Mouse (Mus musculus) midbrain, embryonic 11.5 days (tissue): ENCODE measurements around the gene Gnaq. TPM values are rescaled to one million over a fixed set of nuclear protein-coding genes. Genes with fewer than 3 reads are reported as not detected.
"Not testable (repeated sequence)": the region's sequence is repeated elsewhere in the genome, so short reads cannot be mapped to it uniquely, and the experiment has no call there.

Experiments
- ATAC-seq: fragments of 200-750 bp; cut with Nextera tagmentation; 2 replicates; pipeline ENCODE4 v1.8.0; 2017; ENCODE audit warnings: moderate TSS enrichment, moderate library complexity; ENCODE audit not compliant: low FRiP score
- DNase-seq: peaks from one replicate; pipeline ENCODE4 v3.0.0; 2015; ENCODE audit warnings: low spot score; ENCODE audit errors: missing footprints
- H3K27ac ChIP-seq: fragments of 300-500 bp; sonication (generic); 2 replicates; pipeline ENCODE4 v1.5.1; 2014; ENCODE audit warnings: low read depth, low read length
- H3K27me3 ChIP-seq: fragments of 300-500 bp; sonication (generic); 2 replicates; pipeline ENCODE4 v1.6.1; 2014; ENCODE audit warnings: mild to moderate bottlenecking, low read length, moderate library complexity, mixed read lengths; ENCODE audit not compliant: control insufficient read depth, insufficient read depth
- H3K36me3 ChIP-seq: fragments of 300-500 bp; sonication (generic); 2 replicates; pipeline ENCODE4 v1.6.1; 2014; ENCODE audit warnings: mild to moderate bottlenecking, low read length, moderate library complexity, mixed read lengths; ENCODE audit not compliant: control insufficient read depth, insufficient read depth
- H3K4me1 ChIP-seq: fragments of 300-500 bp; sonication (generic); 2 replicates; pipeline ENCODE4 v1.6.1; 2014; ENCODE audit warnings: low read length; ENCODE audit not compliant: control insufficient read depth, insufficient read depth
- H3K4me2 ChIP-seq: fragments of 300-500 bp; sonication (generic); 2 replicates; pipeline ENCODE4 v1.6.1; 2014; ENCODE audit warnings: mild to moderate bottlenecking, moderate library complexity
- H3K4me3 ChIP-seq: fragments of 300-500 bp; sonication (generic); 2 replicates; pipeline ENCODE4 v1.5.1; 2014; ENCODE audit warnings: low read depth, low read length
- H3K9ac ChIP-seq: fragments of 300-500 bp; sonication (generic); 2 replicates; pipeline ENCODE4 v1.6.1; 2014; ENCODE audit warnings: low read length
- H3K9me3 ChIP-seq: fragments of 300-500 bp; sonication (generic); 2 replicates; pipeline ENCODE4 v1.6.1; 2016; ENCODE audit warnings: low read length; ENCODE audit not compliant: control insufficient read depth
- WGBS: fragments of 180-500 bp; shearing (Covaris S2); extraction: QIAGEN DNeasy Blood & Tissue Kit; methylation state at CpG from one replicate; pipeline ENCODE4 v1.1.7; 2014; 5-methylcytosine and 5-hydroxymethylcytosine counted together
- polyA plus RNA-seq: library from polyadenylated mRNA; unstranded; fragments of >200 nt; fragmentation: Nextera tagmentation; extraction: Ambion mirVana; gene quantifications from 2 replicates; pipeline ENCODE4 v1.2.1, GENCODE M21; 2014

Gnaq gene
- polyA plus RNA-seq, result 22.6 and 24.0 TPM in 2 replicates

- Histone ChIP-seq H3K4me3 (peak within 1 kb of the TSS; percentile 94), H3K9me3 (no peaks in the 10 kb centered on the region), H3K27me3 (no peaks in the 10 kb centered on the region), H3K27ac (peak within 1 kb of the TSS; percentile 98), H3K9ac (peak within 1 kb of the TSS; percentile 99), H3K4me1 (peaks cover 16% of the 10 kb centered on the region), H3K4me2 (peak within 1 kb of the TSS; percentile 70), H3K36me3 (no peaks in the 10 kb centered on the region)
- no peak for ATAC-seq
- no peak for DNase-seq
- 2% methylated on average over 8 of the region's 14 CpGs for WGBS
Observed at GRCm38 (mm10) chr19:16132791-16132864, at the start of gene Gnaq. Gene Gnaq, plus strand, starts transcription at chr19:16132831.

GRCm38 (mm10) chr19:16083981-16084630 is 48.5 kb upstream of the Gnaq start:
- not testable (repeated sequence) for DNase-seq, H3K27ac ChIP-seq, H3K27me3 ChIP-seq, H3K4me2 ChIP-seq, ATAC-seq, H3K9me3 ChIP-seq, H3K36me3 ChIP-seq, H3K4me1 ChIP-seq, H3K4me3 ChIP-seq, H3K9ac ChIP-seq
- 92% methylated on average over 20 of the region's 21 CpGs for WGBS

- DNase-seq, result no peak
- Histone ChIP-seq H3K4me1 (no peaks in the 10 kb centered on the region), H3K9me3 (no peaks in the 10 kb centered on the region), H3K27me3 (no peaks in the 10 kb centered on the region), H3K36me3 (no peaks in the 10 kb centered on the region), H3K27ac (no peak overlapping the region), H3K9ac (no peak overlapping the region), H3K4me3 (no peak overlapping the region), H3K4me2 (no peak overlapping the region)
- ATAC-seq, result no peak
- 73% methylated on average over 4 of the region's 4 CpGs for whole genome bisulfite sequencing
Observed at GRCm38 (mm10) chr19:16085248-16085647, 47.4 kb upstream of the Gnaq start.

GRCm38 (mm10) chr19:16086154-16086553 is 46.5 kb upstream of the Gnaq start:
- no peaks in the 10 kb centered on the region for H3K36me3 ChIP-seq
- no peak overlapping the region for H3K9ac ChIP-seq
- no peak overlapping the region for H3K4me3 ChIP-seq
- H3K9me3 ChIP-seq, result no peaks in the 10 kb centered on the region
- no peak overlapping the region for H3K4me2 ChIP-seq
- no peak overlapping the region for H3K27ac ChIP-seq
- no peak for ATAC-seq
- DNase-seq, result no peak
- no peaks in the 10 kb centered on the region for H3K4me1 ChIP-seq
- H3K27me3 ChIP-seq, result no peaks in the 10 kb centered on the region

- DNase-seq (no peak), ATAC-seq (no peak)
- H3K4me2 ChIP-seq, result no peak overlapping the region
- H3K4me1 ChIP-seq, result no peaks in the 10 kb centered on the region
- H3K36me3 ChIP-seq, result no peaks in the 10 kb centered on the region
- no peak overlapping the region for H3K27ac ChIP-seq
- H3K4me3 ChIP-seq, result no peak overlapping the region
- no peaks in the 10 kb centered on the region for H3K9me3 ChIP-seq
- H3K9ac ChIP-seq, result no peak overlapping the region
- no peaks in the 10 kb centered on the region for H3K27me3 ChIP-seq
Observed at GRCm38 (mm10) chr19:16086581-16086980, 46.0 kb upstream of the Gnaq start.

- DNase-seq (no peak), ATAC-seq (no peak)
- H3K4me3 ChIP-seq, result no peak overlapping the region
- no peaks in the 10 kb centered on the region for H3K27me3 ChIP-seq
- H3K4me1 ChIP-seq, result no peaks in the 10 kb centered on the region
- H3K4me2 ChIP-seq, result no peak overlapping the region
- no peaks in the 10 kb centered on the region for H3K9me3 ChIP-seq
- no peak overlapping the region for H3K27ac ChIP-seq
- H3K9ac ChIP-seq, result no peak overlapping the region
- no peaks in the 10 kb centered on the region for H3K36me3 ChIP-seq
Observed at GRCm38 (mm10) chr19:16087391-16087790, 45.2 kb upstream of the Gnaq start.

GRCm38 (mm10) chr19:16093616-16094015 is 39.0 kb upstream of the Gnaq start:
- no peaks in the 10 kb centered on the region for H3K36me3 ChIP-seq
- H3K4me2 ChIP-seq, result no peak overlapping the region
- DNase-seq (no peak), ATAC-seq (no peak)
- H3K4me1 ChIP-seq, result no peaks in the 10 kb centered on the region
- no peaks in the 10 kb centered on the region for H3K9me3 ChIP-seq
- no peak overlapping the region for H3K4me3 ChIP-seq
- 78% methylated on average over 4 of the region's 4 CpGs for WGBS
- H3K9ac ChIP-seq, result no peak overlapping the region
- no peaks in the 10 kb centered on the region for H3K27me3 ChIP-seq
- no peak overlapping the region for H3K27ac ChIP-seq

- Histone ChIP-seq H3K4me3 (no peak overlapping the region), H3K36me3 (no peaks in the 10 kb centered on the region), H3K4me1 (no peaks in the 10 kb centered on the region), H3K27ac (no peak overlapping the region), H3K9ac (no peak overlapping the region), H3K4me2 (no peak overlapping the region), H3K9me3 (no peaks in the 10 kb centered on the region), H3K27me3 (no peaks in the 10 kb centered on the region)
- DNase-seq, result no peak
- WGBS, result 88% methylated on average over 3 of the region's 3 CpGs
- no peak for ATAC-seq
Observed at GRCm38 (mm10) chr19:16109901-16110300, 22.7 kb upstream of the Gnaq start.

- no peak for ATAC-seq
Observed at GRCm38 (mm10) chr19:16110670-16111069, 22.0 kb upstream of the Gnaq start.

GRCm38 (mm10) chr19:16113295-16113694 is 19.3 kb upstream of the Gnaq start:
- ATAC-seq (no peak), DNase-seq (no peak)
- no peaks in the 10 kb centered on the region for H3K4me1 ChIP-seq
- WGBS, result 92% methylated on average over 1 of the region's 1 CpGs
- no peaks in the 10 kb centered on the region for H3K36me3 ChIP-seq
- no peaks in the 10 kb centered on the region for H3K9me3 ChIP-seq
- H3K4me3 ChIP-seq, result no peak overlapping the region
- no peaks in the 10 kb centered on the region for H3K27me3 ChIP-seq
- no peak overlapping the region for H3K9ac ChIP-seq
- no peak overlapping the region for H3K27ac ChIP-seq
- H3K4me2 ChIP-seq, result no peak overlapping the region

More at GRCm38 (mm10) chr19:16110670-16111069, 22.0 kb upstream of the Gnaq start:
- Histone ChIP-seq H3K9ac (no peak overlapping the region), H3K27me3 (no peaks in the 10 kb centered on the region), H3K9me3 (no peaks in the 10 kb centered on the region), H3K4me2 (no peak overlapping the region), H3K4me1 (no peaks in the 10 kb centered on the region), H3K36me3 (no peaks in the 10 kb centered on the region), H3K4me3 (no peak overlapping the region), H3K27ac (no peak overlapping the region)
- DNase-seq, result no peak
- 89% methylated on average over 3 of the region's 3 CpGs for WGBS
